Mouse (Mus musculus) ovary, postnatal 10 days (tissue): ENCODE measurements around the gene Ppme1.

Experiments
- DNase-seq: peaks from one replicate; pipeline ENCODE4 v3.0.0; 2022; ENCODE audit warnings: low spot score

The Ppme1 gene

GRCm38 (mm10) chr7:100325482-100325881 is 46.6 kb downstream of the Ppme1 start:
- peak; percentile 24 for DNase-seq

GRCm38 (mm10) chr7:100323721-100324120 is 48.4 kb downstream of the Ppme1 start:
- DNase-seq = no peak

- no peak for DNase-seq
These were observed 54.6 kb downstream of the Ppme1 start for GRCm38 (mm10) chr7:100317534-100317933.

GRCm38 (mm10) chr7:100316924-100317323 is 55.2 kb downstream of the Ppme1 start:
- no peak for DNase-seq

GRCm38 (mm10) chr7:100312716-100313115 is 59.4 kb downstream of the Ppme1 start:
- DNase-seq = no peak

GRCm38 (mm10) chr7:100310290-100310689 is 61.8 kb downstream of the Ppme1 start:
- DNase-seq = no peak

- no peak for DNase-seq
These were observed 62.4 kb downstream of the Ppme1 start for GRCm38 (mm10) chr7:100309679-100310078.

- no peak for DNase-seq
These were observed 62.9 kb downstream of the Ppme1 start for GRCm38 (mm10) chr7:100309216-100309615.

- no peak for DNase-seq
These were observed 64.0 kb downstream of the Ppme1 start for GRCm38 (mm10) chr7:100307872-100308653.

- DNase-seq = no peak
These were observed 66.2 kb downstream of the Ppme1 start for GRCm38 (mm10) chr7:100305894-100306293.

GRCm38 (mm10) chr7:100302316-100302715 is 69.8 kb downstream of the Ppme1 start:
- no peak for DNase-seq

- DNase-seq = no peak
These were observed 70.7 kb downstream of the Ppme1 start for GRCm38 (mm10) chr7:100301390-100301789.

- no peak for DNase-seq
These were observed 73.1 kb downstream of the Ppme1 start for GRCm38 (mm10) chr7:100298861-100299510.

- DNase-seq = no peak
These were observed 75.4 kb downstream of the Ppme1 start for GRCm38 (mm10) chr7:100296699-100297098.

GRCm38 (mm10) chr7:100295745-100296144 is 76.4 kb downstream of the Ppme1 start:
- no peak for DNase-seq

GRCm38 (mm10) chr7:100293546-100293945 is 78.6 kb downstream of the Ppme1 start:
- no peak for DNase-seq

GRCm38 (mm10) chr7:100288622-100289021 is 83.5 kb downstream of the Ppme1 start:
- DNase-seq = no peak

- no peak for DNase-seq
These were observed 84.1 kb downstream of the Ppme1 start for GRCm38 (mm10) chr7:100287748-100288578.

GRCm38 (mm10) chr7:100285383-100285782 is 86.7 kb downstream of the Ppme1 start, which contains the start of gene P4ha3:
TSS of gene P4ha3 (plus strand) at chr7:100285520.
- no peak for DNase-seq

GRCm38 (mm10) chr7:100283298-100283697 is 88.8 kb downstream of the Ppme1 start:
- DNase-seq = no peak

GRCm38 (mm10) chr7:100281596-100281995 is 90.5 kb downstream of the Ppme1 start:
- no peak for DNase-seq

GRCm38 (mm10) chr7:100279803-100280202 is 92.3 kb downstream of the Ppme1 start:
- no peak for DNase-seq
